Mouse (Mus musculus) C2C12 (cell line): ENCODE measurements around the gene Gm28845.

Experiments
- CTCF ChIP-seq: IDR thresholded peaks from one replicate; pipeline ENCODE4 v1.5.1; 2011; ENCODE audit not compliant: control insufficient read depth, insufficient read depth, insufficient read length
- MAX ChIP-seq: IDR thresholded peaks from one replicate; pipeline ENCODE4 v1.6.1; 2011; ENCODE audit warnings: mild to moderate bottlenecking, control low read depth

- TF ChIP-seq CTCF (no peak), MAX (no peak)
Measured at GRCm38 (mm10) chr1:65091566-65091965, 27.8 kb downstream of the Gm28845 start.
